Mouse (Mus musculus): ENCODE results near the gene Sox6. TPM values are rescaled to one million over a fixed set of nuclear protein-coding genes. Genes with fewer than 3 reads are reported as not detected.

Sox6 gene
- polyA plus RNA-seq, 1 experiment from 2014 or later: 33.0 TPM

DNA sequence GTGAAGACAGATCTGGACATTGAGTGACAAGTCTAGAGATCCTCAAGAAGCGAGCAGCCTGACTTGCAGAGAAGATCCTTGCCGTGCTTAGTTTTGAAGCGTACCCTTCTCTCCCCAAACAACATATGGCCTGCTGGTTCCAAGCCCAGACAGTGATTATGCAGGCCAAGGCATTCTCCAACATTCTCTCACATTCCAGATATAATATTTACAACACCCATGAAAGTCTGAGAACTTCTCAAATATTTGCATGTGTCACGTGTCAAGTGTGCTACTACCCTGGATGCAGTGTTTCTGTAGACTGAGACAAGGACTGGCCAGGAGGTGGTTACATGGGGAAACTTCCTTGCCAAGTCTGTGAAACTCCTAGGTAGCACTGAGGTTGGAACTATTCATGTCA, 367.3 kb downstream of the Sox6 start:
- H3K4me2 ChIP-seq (ENCODE audit: low read length): no peak overlapping the region
- WGBS: 63% methylated on average over 4 of the region's 4 CpGs
- H3K4me1 ChIP-seq (replicated peaks; ENCODE audit: control insufficient read depth, insufficient read depth, low read length): peaks cover 16% of the 10 kb centered on the region; the same call in 1 of the 2 replicates
- DNase-seq (ENCODE audit: low spot score): no peak
- H3K36me3 ChIP-seq (ENCODE audit: control insufficient read depth, insufficient read depth, low read length): no peaks in the 10 kb centered on the region
- H3K4me3 ChIP-seq (ENCODE audit: low read depth, low read length): no peak overlapping the region
- H3K9me3 ChIP-seq (ENCODE audit: control insufficient read depth, low read length): no peaks in the 10 kb centered on the region
- H3K27ac ChIP-seq (ENCODE audit: low read depth): no peak overlapping the region
- ATAC-seq (replicated peaks; ENCODE audit: low FRiP score, low TSS enrichment, low read depth): no peak
- no peaks in the 10 kb centered on the region for H3K27me3 ChIP-seq (replicated peaks; ENCODE audit: control insufficient read depth, insufficient read depth, low read length)
- no peak overlapping the region for H3K9ac ChIP-seq (ENCODE audit: low read length)

DNA sequence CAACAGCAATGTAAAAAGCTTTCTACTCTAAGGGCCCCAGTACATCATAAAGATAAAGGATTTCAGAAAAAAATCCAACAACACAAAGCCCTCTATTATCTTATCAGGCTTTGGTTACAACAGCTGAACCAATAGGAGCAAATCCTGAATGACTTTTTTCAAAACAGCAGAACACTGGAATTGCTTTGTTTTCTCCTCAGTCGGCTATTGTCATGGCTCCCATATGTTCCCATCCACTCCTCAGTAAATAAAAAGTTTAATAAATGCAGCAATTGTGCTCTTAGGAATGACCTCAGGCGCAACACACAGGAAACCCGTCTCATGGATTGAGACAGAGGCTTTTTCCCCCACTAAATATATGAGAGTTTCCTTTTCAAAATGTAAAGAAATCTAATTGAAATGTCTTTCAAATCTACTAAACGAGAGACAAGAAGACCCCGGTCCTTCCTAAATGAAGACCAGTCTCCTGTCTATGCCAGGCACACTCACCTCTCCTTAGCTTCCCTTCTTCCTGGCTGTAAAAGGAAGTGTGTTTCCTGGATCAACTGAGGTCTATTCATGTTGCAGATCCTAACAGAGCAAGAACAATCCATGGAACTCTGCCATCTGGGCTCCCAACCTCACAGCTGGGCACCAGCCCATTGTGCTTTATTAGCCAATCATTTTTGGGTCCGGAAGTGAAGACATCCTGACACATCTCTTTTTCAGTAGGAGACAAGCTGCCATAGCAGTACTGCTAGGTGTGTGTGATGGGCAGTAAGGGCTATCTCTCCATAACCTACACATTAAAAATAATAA, 369.2 kb downstream of the Sox6 start:
- peak; percentile 60 for ATAC-seq (replicated peaks; ENCODE audit: low FRiP score, low TSS enrichment, low read depth)

DNA sequence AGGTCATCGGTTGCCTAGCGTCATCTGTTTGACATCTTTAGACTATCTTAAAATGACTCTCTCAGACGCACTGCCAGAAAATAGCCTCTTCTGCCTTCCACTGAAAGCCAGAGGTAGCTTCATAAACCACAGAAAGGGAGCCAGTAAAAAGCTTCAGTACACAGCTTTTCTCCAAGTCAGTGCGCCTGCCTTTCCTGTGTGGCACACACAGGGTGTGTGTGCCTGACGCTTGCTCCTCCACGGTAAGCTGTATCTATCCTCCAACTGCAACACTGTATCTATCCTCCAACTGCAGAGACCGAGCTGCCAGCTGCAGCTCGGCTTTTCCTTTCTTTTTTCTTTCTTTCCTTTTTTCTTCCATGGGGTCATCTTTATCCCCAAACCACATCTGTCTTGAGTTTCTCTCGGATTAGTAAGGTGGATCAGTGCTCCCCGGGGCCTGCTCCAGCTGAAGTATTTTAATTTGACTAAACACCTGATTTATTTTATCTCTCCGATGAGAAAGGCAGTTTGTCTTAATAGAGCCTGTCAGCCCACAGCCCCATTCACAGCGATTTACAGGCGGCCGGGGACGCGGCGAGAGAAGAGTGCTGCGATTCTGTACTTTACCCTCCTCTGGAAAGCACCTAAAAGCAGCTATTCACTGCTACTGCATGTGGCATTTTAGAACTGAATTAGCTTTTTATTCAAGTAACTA, 371.8 kb downstream of the Sox6 start:
- WGBS: 23% methylated on average over 18 of the region's 18 CpGs
- Histone ChIP-seq H3K36me3 (ENCODE audit: control insufficient read depth, insufficient read depth, low read length) (no peaks in the 10 kb centered on the region), H3K9ac (ENCODE audit: low read length) (no peak overlapping the region), H3K4me1 (replicated peaks; ENCODE audit: control insufficient read depth, insufficient read depth, low read length) (peaks cover 11% of the 10 kb centered on the region; the same call in 1 of the 2 replicates), H3K27me3 (replicated peaks; ENCODE audit: control insufficient read depth, insufficient read depth, low read length) (no peaks in the 10 kb centered on the region), H3K4me3 (ENCODE audit: low read depth, low read length) (peak overlapping the region; percentile 13), H3K9me3 (ENCODE audit: control insufficient read depth, low read length) (no peaks in the 10 kb centered on the region), H3K27ac (ENCODE audit: low read depth) (no peak overlapping the region), H3K4me2 (ENCODE audit: low read length) (peak overlapping the region; percentile 44)
- ATAC-seq (replicated peaks; ENCODE audit: low FRiP score, low TSS enrichment, low read depth) (no peak), DNase-seq (ENCODE audit: low spot score) (no peak)

More for the DNA sequence above, 369.2 kb downstream of the Sox6 start:
- Histone ChIP-seq H3K9ac (ENCODE audit: low read length) (no peak overlapping the region), H3K27ac (ENCODE audit: low read depth) (0 out of 2 replicates have a peak overlapping the region, but pooled peaks have one; percentile 3), H3K4me1 (replicated peaks; ENCODE audit: control insufficient read depth, insufficient read depth, low read length) (peaks cover 16% of the 10 kb centered on the region; the same call in 1 of the 2 replicates), H3K27me3 (replicated peaks; ENCODE audit: control insufficient read depth, insufficient read depth, low read length) (no peaks in the 10 kb centered on the region), H3K4me3 (ENCODE audit: low read depth, low read length) (no peak overlapping the region), H3K36me3 (ENCODE audit: control insufficient read depth, insufficient read depth, low read length) (no peaks in the 10 kb centered on the region), H3K9me3 (ENCODE audit: control insufficient read depth, low read length) (no peaks in the 10 kb centered on the region), H3K4me2 (ENCODE audit: low read length) (no peak overlapping the region)
- no peak for DNase-seq (ENCODE audit: low spot score)
- WGBS: 66% methylated on average over 6 of the region's 6 CpGs

DNA sequence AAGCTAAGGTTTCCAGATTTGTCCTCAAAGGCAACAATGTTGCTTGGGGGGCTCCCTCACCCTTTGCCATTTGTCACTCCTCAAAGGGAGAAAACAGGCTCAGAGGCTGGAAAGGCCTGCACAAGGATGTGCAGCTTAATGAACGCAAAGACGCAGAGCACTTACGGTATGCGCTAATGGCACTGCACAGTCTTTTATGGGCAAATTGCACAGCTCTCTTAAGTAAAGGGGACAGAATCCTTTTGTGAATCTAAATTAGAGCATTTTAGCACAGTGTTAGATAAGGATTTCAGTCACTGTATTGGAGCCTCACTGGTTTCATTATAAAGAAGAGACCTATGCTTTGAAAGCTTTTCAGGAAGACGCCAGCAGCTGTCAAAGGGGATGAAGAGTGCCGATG, 375.2 kb downstream of the Sox6 start:
- no peak overlapping the region for H3K4me2 ChIP-seq (ENCODE audit: low read length)
- H3K9me3 ChIP-seq (ENCODE audit: control insufficient read depth, low read length): no peaks in the 10 kb centered on the region
- no peak overlapping the region for H3K27ac ChIP-seq (ENCODE audit: low read depth)
- H3K4me3 ChIP-seq (ENCODE audit: low read depth, low read length): no peak overlapping the region
- no peaks in the 10 kb centered on the region for H3K27me3 ChIP-seq (replicated peaks; ENCODE audit: control insufficient read depth, insufficient read depth, low read length)
- peaks cover 8% of the 10 kb centered on the region; the same call in 1 of the 2 replicates for H3K4me1 ChIP-seq (replicated peaks; ENCODE audit: control insufficient read depth, insufficient read depth, low read length)
- H3K9ac ChIP-seq (ENCODE audit: low read length): no peak overlapping the region
- no peak for DNase-seq (ENCODE audit: low spot score)
- no peaks in the 10 kb centered on the region for H3K36me3 ChIP-seq (ENCODE audit: control insufficient read depth, insufficient read depth, low read length)
- WGBS: 61% methylated on average over 6 of the region's 6 CpGs
- no peak for ATAC-seq (replicated peaks; ENCODE audit: low FRiP score, low TSS enrichment, low read depth)

DNA sequence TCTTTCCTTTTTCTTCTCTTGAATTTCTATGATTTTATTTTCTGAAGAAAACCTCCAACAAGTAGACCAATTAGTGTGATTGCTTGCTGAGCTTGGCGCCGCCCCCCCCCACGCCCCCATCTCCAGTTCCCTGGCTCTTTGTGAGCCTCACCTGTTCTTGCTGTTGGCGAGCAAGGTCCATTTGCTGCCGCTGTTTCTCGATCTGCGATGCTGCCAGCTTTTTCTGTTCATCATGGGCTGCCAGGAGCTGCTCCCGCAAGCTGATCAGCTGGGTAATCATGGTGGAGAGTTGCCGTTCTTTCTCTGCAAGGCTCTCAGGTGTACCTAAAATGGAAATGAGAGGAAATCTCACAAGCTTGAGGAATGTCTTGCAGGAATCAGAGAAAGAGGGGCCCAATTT, 376.5 kb downstream of the Sox6 start:
- ATAC-seq (replicated peaks; ENCODE audit: low FRiP score, low TSS enrichment, low read depth) (no peak), DNase-seq (ENCODE audit: low spot score) (no peak)
- no peak overlapping the region for H3K4me2 ChIP-seq (ENCODE audit: low read length)
- no peak overlapping the region for H3K4me3 ChIP-seq (ENCODE audit: low read depth, low read length)
- H3K27me3 ChIP-seq (replicated peaks; ENCODE audit: control insufficient read depth, insufficient read depth, low read length): no peaks in the 10 kb centered on the region
- H3K27ac ChIP-seq (ENCODE audit: low read depth): no peak overlapping the region
- no peaks in the 10 kb centered on the region for H3K9me3 ChIP-seq (ENCODE audit: control insufficient read depth, low read length)
- H3K36me3 ChIP-seq (ENCODE audit: control insufficient read depth, insufficient read depth, low read length): no peaks in the 10 kb centered on the region
- WGBS: 79% methylated on average over 9 of the region's 9 CpGs
- H3K9ac ChIP-seq (ENCODE audit: low read length): no peak overlapping the region
- 0 out of 2 replicates have a peak, but pooled peaks cover 2% of the 10 kb centered on the region for H3K4me1 ChIP-seq (replicated peaks; ENCODE audit: control insufficient read depth, insufficient read depth, low read length)

DNA sequence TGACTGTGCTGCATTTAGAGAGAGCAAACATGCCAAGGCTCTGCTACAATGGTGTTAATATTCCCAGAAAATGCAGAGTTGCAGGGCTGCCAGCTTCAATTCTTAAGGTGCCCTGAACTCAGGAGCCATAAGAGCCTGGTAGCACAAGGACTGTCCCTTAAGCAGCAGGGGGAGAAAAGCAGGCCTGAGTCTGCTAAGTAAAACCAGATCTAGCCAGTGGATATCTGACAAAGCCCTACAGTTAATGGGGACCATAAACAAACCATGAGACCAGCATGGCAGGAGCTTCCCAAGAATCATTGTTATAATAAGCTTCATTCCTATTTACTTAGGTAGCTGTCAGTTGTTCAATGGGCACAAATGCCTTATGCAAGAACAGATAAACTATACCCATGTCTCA, 391.9 kb downstream of the Sox6 start:
- H3K4me3 ChIP-seq (ENCODE audit: low read depth, low read length): no peak overlapping the region
- ATAC-seq (replicated peaks; ENCODE audit: low FRiP score, low TSS enrichment, low read depth) (no peak), DNase-seq (ENCODE audit: low spot score) (no peak)
- no peak overlapping the region for H3K27ac ChIP-seq (ENCODE audit: low read depth)
- H3K4me1 ChIP-seq (replicated peaks; ENCODE audit: control insufficient read depth, insufficient read depth, low read length): no peaks in the 10 kb centered on the region
- no peaks in the 10 kb centered on the region for H3K36me3 ChIP-seq (ENCODE audit: control insufficient read depth, insufficient read depth, low read length)
- H3K4me2 ChIP-seq (ENCODE audit: low read length): no peak overlapping the region
- no peaks in the 10 kb centered on the region for H3K27me3 ChIP-seq (replicated peaks; ENCODE audit: control insufficient read depth, insufficient read depth, low read length)
- H3K9me3 ChIP-seq (ENCODE audit: control insufficient read depth, low read length): no peaks in the 10 kb centered on the region
- H3K9ac ChIP-seq (ENCODE audit: low read length): no peak overlapping the region

DNA sequence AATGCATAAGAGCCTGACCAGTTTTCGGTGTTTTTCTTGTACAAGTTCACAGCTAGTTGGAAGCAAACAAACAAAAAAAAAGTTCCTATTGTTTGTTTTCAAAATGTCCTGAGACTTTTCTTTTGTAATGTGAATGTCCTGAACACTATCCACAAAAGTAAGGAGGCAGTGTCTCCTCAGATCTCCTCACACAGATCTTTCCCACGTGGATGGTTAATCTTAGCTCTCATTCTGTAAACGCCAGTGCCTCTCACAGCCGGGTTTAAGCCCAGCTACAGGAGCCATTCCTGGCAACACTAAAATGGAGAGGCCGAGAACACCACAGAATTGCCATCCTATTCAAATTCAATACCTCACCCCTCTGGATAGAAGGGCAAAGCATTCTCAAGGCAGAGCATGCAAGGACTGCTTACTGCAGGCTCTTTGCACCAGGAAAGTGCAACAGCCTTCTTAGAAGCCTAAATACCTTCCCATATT, 392.6 kb downstream of the Sox6 start:
- WGBS: 36% methylated on average over 5 of the region's 5 CpGs
- no peak for ATAC-seq (replicated peaks; ENCODE audit: low FRiP score, low TSS enrichment, low read depth)
- H3K4me1 ChIP-seq (replicated peaks; ENCODE audit: control insufficient read depth, insufficient read depth, low read length): no peaks in the 10 kb centered on the region
- no peak for DNase-seq (ENCODE audit: low spot score)
- no peaks in the 10 kb centered on the region for H3K9me3 ChIP-seq (ENCODE audit: control insufficient read depth, low read length)
- H3K4me3 ChIP-seq (ENCODE audit: low read depth, low read length): no peak overlapping the region
- H3K27ac ChIP-seq (ENCODE audit: low read depth): no peak overlapping the region
- H3K27me3 ChIP-seq (replicated peaks; ENCODE audit: control insufficient read depth, insufficient read depth, low read length): no peaks in the 10 kb centered on the region
- H3K4me2 ChIP-seq (ENCODE audit: low read length): no peak overlapping the region
- no peaks in the 10 kb centered on the region for H3K36me3 ChIP-seq (ENCODE audit: control insufficient read depth, insufficient read depth, low read length)
- no peak overlapping the region for H3K9ac ChIP-seq (ENCODE audit: low read length)

DNA sequence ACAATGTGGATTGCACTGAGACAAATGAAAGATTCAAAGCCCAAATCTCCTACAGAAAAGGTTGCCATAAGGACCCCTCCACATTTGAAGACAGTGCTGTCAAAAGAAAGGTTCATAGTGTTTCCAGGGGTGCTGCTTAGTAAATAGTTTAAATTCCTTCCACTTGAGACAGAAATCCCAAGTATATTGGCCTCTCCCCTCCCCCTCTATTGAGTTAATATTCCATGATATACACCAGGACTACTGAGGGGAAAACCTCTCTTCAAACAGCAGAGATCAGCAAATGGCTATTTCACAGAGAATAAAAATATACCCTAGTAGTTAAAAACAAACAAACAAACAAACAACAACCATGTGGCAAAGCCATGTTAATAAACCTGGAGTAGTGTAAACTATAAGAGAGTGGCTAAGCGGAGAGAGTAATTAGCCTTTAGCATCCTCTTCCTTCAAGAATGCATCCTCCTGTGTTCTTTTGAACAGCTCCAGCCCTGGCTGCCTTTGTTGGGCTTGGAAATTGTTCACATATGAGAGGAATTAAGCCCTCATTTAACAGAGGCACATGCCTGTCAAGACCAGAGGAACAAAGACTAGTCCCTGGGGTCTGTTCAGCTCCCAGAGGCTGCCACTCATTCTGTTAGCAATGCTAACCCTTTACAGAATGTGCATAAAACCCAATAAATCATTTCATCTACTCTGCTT, 393.2 kb downstream of the Sox6 start:
- ATAC-seq (replicated peaks; ENCODE audit: low FRiP score, low TSS enrichment, low read depth) (no peak), DNase-seq (ENCODE audit: low spot score) (no peak)
- Histone ChIP-seq H3K27ac (ENCODE audit: low read depth) (no peak overlapping the region), H3K27me3 (replicated peaks; ENCODE audit: control insufficient read depth, insufficient read depth, low read length) (no peaks in the 10 kb centered on the region), H3K36me3 (ENCODE audit: control insufficient read depth, insufficient read depth, low read length) (no peaks in the 10 kb centered on the region), H3K9ac (ENCODE audit: low read length) (no peak overlapping the region), H3K4me1 (replicated peaks; ENCODE audit: control insufficient read depth, insufficient read depth, low read length) (no peaks in the 10 kb centered on the region), H3K4me3 (ENCODE audit: low read depth, low read length) (no peak overlapping the region), H3K4me2 (ENCODE audit: low read length) (no peak overlapping the region), H3K9me3 (ENCODE audit: control insufficient read depth, low read length) (no peaks in the 10 kb centered on the region)
- WGBS: 81% methylated on average over 1 of the region's 1 CpGs

Measured in intestine, embryonic 14.5 days (tissue).